Mouse (Mus musculus) adrenal gland, adult 2 months (tissue): ENCODE measurements around the gene Tll2. TPM values are rescaled to one million over a fixed set of nuclear protein-coding genes. Genes with fewer than 3 reads are reported as not detected.

Experiments
- DNase-seq: peaks from one replicate; pipeline ENCODE4 v3.0.0; 2021
- polyA plus RNA-seq: library from polyadenylated mRNA; depleted of rRNA; stranded (reverse); fragments of >200 nt; gene quantifications from 2 replicates; pipeline ENCODE4 v1.2.3, GENCODE M21; 2012
- total RNA-seq, 2 experiments: library from RNA; stranded (reverse); gene quantifications; 2 replicates each; pipeline ENCODE4 v1.2.3; 2021

Gene Tll2
- total and polyA plus RNA-seq, 3 experiments = 0.12 TPM; not detected in 2

DNA sequence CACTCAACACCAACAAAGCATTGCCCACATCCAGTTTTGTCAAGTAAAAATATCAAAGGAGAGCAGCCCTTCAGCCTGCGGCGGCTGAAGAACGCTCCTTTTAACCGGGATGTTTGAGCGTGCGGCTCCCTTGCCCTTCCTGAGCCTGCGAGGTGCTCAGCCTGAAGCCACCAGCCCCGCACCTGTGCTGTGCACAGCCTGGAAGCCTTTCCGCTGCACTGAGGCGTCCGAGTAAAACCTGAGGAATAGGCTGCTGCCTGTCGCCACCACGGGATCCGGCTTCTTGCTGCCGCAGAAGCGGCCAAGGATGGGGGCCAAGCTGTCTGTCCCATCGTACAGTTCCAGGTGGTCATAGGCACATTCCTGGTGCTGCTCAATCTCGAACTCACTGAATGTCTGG, 118.1 kb downstream of the Tll2 start:
- no peak for DNase-seq

DNA sequence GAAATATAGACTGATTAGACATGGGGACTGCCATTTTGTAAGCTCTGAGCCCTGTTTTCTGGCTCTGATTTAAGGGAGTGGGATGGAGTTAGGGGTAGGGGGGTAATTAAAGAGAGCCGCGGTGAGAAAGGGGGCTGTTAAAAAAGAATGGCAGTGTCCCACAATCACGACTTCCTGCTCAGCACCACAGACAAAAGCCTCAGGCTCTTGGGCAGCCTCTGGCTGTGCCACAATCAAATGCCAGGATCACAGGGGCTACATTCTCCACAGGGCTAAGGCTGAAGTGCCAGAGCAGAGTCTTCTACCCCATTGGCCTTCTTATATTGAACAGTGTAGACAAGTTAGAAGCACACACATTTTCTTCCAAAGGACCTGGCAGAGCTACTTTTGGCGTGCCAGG, 118.7 kb downstream of the Tll2 start:
- no peak for DNase-seq

DNA sequence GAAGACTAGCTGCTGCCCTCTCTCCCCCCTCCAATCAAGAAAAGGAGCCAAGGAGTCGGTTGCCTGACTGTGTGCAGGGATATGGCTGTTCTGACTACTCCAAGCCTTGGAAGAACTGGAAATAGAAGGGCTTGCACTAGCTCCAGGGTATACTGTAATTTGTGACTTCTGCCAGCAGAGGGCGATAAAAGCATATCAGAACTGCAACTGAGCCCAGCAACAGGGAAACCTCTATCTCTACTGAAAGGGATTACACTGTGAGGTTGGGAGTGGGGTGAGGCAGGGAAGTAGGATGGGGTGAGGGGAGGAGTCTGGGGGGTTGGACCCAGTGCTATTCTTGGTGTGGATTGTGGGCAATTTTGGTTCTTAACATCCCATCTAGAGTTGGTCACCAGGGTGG, 119.9 kb downstream of the Tll2 start:
- peak; percentile 69 for DNase-seq

DNA sequence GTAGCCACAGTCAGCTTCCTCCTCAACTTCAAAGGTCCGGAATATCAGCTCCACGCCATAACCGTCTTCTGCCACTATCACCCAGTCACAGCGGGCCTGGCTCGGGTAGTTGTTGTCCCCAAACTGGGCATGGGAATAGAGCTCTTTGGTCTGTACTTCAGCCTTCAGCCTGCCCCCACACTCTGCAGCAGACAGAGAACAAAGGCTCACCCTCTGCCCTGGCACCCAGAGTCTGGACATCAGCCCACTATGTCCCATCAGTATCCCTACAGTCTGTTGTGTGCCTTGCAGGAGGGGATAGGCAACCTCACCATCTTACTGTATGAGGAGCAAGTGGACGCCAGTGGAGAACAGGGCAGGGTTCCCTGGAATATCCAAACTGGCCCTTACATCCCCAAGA, 120.3 kb downstream of the Tll2 start:
- no peak for DNase-seq

DNA sequence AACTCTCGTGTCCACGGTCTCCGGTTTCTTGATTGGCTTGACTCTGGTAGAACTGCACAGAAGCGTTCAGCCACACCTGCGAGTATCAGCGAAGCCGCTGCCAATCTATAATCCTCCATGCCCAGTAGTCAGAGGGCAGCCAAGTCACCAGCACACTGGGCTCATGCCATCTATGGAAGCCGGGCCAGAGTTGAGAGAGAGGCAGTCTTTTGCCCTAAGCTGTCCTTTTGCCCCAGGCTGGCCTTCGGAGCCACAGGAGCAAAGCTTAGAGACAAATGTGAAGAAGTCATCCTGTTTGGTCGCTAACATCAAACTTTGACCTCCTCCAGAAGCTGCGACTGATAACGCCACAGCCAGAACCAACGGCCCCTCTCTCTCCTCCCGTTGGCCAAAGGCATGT, 123.0 kb downstream of the Tll2 start:
- no peak for DNase-seq

DNA sequence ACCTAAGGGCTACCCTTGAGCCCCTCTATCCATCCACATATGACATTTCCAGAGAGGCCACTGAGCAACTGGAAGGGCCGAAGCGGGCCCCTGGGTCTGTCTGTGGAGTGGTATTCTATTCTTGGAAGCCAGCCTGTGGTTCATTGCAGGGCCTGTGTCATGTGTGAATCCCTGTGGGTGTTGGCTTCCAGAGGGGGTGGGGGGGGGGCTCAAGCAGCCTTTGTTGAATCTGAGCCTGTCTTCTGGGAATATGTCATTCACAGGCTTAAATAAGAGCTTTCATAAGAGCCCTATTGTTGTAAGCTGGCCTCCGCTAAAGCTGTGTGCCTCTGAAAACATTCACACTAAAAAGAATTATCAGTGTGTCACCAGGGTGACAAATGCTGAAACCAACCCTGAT, 125.0 kb downstream of the Tll2 start:
- no peak for DNase-seq

DNA sequence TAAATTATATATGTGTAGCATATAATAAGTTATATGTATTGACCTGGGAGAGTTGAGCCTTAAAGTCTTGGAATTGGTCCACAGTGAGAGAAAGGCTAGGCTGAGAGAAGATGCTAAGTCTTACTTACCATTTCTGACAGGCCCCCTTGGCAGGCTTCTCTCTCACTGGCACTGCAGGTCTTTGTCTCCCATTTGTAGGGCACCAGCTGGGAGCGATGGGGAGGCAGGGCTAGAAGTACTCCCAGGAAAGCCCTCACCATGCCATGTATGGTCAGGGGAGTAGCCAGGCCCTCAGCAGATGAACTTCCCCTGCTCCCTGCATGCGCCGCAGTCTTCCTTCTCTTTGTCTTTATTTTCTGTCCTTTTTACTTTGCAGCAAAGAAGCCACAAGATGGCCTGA, 129.7 kb downstream of the Tll2 start, which contains the start of gene Opalin:
TSS of gene Opalin (minus strand) at position 208 of the 400 bp plus-strand sequence.
- DNase-seq = no peak

DNA sequence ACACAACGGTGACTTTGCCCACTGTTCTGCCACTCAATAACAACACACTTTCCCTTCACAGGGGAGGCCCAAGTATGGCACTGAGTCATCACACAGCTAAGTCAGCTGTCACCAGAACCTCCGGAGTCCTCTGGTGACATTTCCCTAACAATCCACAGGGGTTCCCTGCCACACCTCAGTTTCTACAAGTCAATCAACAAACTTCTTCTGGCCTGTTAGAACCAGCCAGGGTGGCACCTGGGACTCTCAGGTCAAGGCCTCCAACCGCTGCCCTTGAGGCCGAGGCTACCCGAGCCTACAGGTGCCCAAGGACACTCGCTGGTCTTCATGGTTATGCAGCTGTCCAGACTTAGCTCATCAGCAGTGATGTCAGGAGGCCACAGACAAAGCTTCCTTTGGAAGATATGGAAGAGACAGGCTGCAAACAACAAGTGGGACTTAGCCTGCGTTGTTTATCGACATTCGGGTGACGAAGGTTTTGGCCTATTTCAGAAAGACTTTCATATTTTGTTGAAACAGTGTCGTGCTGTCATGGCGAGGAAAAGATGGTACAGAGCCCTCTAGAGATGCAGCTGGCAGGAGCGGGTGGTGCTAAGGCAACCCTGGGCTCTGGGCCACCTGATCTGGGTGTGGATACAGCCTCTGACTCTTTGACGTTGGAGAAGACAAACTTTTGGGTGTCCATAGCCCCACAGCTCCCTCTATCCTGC, 132.7 kb downstream of the Tll2 start:
- DNase-seq = peak; percentile 25

DNA sequence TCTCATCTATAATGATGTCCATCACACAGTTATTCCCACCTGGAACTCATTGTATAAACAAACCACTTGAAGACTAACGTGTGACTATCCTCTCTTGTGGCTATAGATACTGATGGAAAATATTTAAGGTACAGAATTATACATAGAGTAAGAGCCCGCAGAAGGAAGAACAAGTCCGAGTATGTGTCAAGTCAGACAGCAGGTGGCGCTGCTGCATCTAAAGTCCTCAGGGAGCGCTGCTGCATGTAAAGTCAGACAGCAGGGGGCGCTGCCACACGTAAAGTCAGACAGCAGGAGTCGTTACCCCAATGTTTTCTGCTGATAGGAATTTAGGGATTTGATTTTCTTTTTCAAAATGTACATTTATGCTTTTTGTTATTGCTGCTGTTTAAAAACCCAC, 135.1 kb downstream of the Tll2 start:
- DNase-seq = peak; percentile 72

DNA sequence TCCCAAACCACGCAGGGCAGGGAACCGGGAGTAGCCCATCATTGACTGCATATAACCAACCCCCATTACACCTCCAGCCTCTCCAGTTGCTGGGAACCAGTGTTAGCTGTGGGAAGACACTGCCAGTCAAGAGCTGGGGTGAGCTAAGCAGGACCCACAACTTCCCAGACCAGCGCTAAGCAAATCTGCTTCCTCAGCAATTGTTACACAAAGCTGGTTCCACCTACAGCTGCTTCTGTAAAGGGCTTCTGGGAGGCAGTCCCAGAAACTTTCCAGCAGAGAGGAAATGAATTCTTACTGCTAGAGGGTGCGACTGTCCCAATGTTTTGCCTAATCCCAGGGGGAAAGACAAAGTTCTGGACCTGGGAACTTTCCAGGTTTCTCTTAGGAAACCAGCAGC, 151.9 kb downstream of the Tll2 start:
- no peak for DNase-seq

DNA sequence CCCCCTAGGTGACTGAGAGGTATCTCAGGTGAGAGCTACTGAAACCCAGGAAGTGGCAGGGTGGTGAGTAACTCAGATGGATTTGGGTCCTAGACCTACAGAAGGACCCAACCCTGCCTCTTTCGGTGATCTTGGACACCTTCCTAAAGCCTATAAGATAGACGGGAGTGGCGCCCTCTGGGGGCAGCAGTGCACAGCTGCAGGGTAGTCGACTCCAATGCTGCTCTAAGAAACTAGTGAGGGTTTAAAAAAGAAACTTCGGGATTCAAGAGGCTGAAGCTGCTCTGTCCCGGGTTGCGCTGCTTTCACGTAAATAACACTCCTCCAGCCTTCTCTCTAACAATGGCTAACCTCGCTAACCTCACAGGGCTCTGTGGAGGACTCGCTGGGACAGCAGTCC, 153.1 kb downstream of the Tll2 start:
- no peak for DNase-seq

DNA sequence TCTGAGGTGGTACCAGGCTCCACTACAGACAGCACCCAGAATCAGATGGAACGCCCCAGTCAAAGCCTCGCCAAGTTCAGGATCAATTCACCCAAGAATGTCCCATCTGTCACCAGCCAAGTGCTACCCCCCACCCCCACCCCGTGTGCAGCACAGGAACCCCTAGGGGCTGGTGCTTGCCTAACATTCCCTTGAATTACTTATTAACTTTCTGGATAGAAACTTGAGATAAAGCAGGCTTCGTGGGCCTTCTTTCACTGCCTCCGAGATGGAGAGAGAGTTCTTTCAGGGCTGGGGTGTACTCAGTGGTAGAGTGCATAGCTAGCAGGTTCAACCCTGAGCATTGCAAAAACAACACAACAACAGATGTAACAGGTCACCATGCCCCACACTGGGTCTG, 154.4 kb downstream of the Tll2 start:
- no peak for DNase-seq

DNA sequence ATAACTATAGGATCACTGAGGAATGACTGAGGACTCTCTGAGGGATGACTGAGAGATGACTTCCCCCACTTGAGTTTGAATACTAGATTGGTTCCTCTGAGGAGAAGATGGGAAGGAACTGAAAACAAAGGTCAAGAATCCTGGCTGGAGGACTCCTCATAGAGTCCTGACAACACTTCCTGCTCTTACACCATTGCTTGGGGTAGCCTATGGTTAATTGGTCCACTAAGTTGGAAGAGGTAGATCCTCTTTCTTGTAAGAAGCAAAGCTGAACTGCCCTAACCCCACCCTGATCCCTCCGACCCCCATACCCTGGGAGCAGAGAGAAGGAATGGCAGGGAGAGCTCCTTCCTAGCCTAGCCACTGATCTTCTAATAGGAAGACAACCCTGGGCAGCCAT, 154.9 kb downstream of the Tll2 start:
- DNase-seq = no peak

DNA sequence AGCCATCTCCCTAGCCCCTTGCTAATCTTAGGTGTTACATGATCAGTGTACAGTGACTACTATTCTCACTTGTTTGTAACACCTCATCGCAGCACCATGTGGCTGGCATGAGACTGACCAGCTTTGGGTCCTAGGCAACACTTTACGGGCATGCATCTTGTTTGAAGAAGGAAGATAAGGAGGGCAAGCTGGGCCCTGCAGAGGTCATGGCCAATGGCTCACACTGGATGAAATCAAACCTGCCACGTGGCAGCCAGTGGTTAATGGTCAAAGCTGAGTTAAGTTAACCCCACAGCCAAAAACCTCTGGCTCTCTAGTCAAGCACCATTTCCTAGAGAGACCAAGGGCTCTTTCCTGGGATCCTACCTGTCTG, 158.5 kb downstream of the Tll2 start:
- DNase-seq = no peak

DNA sequence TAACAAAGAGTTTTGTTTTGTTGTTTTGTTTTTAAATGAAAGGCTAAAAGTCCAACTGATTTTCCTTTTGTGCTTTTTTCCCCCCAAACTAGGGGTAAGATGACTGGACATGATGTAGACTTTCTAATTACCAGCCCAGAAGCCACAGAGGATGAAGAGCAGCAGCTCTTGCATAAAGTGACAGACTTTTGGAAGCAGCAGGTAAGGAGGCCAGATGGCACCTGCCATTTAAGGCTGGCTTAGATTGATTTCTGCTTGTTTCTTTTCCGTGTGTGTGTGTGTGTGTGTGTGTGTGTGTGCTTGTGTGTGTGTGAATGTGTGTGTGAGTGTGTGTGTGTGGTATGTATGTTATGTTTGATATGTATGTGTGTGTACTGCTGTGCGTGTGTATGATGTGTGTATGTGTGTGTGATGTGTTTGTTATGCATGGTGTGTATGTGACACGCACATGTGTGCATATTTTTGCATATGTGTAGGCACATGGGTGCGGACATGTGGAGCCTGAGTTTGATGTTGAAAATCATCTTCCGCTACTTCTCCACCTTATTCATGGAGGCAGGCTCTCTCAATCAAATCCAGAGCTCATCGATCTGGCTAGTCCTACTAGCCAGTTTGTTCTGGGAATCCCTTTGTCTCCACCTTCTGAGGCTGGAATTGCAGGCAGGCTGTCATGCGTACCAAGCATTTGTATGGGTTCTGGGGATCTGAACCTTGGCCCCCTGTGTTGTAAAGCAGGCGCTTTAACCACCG, 159.0 kb downstream of the Tll2 start:
- no peak for DNase-seq

DNA sequence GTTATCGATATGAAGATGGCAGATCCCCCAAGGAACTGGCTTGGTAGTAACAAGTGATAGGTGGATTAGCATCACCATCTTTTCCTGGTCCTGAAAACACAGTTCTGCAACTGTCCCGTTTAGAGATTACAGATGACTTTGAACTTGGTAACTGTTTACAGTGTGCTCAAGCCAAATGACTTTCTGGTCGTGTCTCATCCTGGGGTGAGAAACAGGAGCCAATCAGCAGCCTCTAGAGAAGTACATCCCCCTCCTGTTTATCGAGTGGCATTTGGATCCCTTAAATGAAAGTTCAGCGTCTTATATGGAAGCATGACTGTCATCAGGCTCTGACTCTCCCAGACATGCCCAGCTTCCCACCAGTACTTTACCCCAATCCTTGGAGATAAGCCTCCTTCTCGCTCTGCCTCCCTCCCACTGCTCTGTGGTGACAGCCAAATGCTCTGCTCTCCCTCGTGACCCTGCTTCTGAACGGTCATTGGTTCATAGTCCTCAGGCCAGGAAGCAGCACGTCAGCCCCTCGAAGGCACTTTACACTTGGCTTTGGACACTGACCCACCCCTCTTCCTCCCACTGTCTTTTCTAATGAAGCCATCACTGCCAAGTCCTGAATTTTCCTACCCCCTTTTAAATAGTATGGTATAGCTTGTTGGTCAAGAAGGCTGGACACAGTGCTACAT, 161.4 kb downstream of the Tll2 start:
- no peak for DNase-seq

DNA sequence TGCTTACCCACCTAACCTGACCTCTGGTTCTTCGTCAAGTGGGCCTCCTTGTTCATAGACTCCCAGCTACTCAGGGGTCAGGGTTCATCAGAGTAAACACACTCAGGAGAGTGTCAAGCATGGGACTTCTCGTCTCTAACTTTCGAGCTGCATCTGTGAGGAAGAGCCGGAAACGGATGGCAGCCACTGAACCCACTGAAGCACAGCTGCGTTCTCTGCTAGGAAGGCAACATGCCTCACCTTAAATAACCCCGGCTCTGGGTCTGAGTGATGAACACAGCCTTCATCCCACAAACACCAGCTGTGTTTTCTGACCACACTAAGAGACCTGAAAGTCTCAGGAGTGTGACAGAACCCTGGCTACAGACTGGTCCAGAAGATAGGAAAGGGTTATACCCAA, 167.5 kb downstream of the Tll2 start:
- DNase-seq = no peak

DNA sequence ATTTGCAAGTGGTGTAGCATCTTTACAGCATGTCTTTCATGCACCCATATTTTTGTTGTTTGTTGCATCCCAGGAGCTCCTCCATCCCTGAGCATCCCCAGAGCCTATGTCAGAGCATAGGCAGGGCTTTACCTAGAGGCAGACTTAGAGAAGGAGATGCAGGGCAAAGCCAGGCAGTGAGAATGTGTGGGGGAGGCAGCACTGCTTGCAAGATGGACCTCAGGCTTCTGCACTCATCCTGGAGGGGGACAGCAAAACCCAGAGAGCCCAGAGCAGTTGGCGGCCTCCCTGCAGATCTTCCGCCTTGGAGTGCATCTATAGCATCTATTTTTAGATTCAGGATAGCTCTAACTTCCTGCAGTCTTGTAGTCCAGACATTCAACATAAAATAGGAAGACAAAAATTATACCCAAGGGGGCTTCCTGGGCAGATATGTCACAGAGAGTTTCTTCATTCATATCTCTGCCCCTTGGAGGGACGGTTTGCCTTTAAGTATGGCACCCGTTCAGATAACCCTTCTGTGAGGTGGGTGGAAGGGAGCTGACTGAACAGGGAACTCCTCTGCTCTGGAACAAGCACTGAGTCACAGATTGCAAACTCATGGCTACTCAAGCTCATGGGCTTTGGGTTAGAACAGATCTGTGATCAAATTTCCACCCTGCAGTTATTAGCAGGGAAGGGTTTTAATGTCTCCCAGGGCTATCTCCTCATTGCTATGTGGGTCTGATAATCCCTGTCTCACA, 170.7 kb downstream of the Tll2 start:
- DNase-seq = no peak
